Mouse (Mus musculus) common myeloid progenitor, adult 5-6 weeks (primary cell): ENCODE measurements at regions not wholly inside any gene's neighbourhood (a gene's known extent, or its start where the extent isn't known, plus 50 kb on each side); places are given as distances from the start of the nearest gene placed in this dataset.

Experiments
- ATAC-seq: replicated peaks from 2 replicates; pipeline ENCODE4 v1.8.0; 2016; ENCODE audit warnings: low read depth, mild to moderate bottlenecking, moderate TSS enrichment, inconsistent platforms; ENCODE audit not compliant: poor library complexity, severe bottlenecking

DNA sequence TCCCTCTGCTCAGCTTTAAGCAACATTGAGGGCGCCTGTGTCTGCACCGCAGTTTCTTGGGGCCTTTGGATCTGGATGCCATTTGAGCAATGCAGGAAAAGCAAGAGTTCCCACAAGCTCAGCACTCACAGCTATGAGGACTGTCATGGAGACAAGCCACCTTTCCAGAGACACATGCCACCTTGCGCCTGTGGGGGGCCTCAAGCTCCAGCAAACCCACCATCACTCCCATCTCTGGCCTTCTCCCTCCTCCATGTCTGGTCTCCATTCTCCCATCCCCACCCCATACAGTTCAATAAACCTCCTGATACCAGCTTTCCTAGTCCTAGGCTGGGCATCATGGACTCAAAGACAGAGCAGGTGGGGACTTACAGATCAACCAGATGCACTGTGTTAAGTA lies 97.8 kb downstream of the Wdr11 start:
- ATAC-seq = no peak

GRCm38 (mm10) chr7:129690868-129691267 lies 99.2 kb downstream of the Wdr11 start:
- 0 out of 2 replicates have a peak, but pooled peaks have one; percentile 36 for ATAC-seq

DNA sequence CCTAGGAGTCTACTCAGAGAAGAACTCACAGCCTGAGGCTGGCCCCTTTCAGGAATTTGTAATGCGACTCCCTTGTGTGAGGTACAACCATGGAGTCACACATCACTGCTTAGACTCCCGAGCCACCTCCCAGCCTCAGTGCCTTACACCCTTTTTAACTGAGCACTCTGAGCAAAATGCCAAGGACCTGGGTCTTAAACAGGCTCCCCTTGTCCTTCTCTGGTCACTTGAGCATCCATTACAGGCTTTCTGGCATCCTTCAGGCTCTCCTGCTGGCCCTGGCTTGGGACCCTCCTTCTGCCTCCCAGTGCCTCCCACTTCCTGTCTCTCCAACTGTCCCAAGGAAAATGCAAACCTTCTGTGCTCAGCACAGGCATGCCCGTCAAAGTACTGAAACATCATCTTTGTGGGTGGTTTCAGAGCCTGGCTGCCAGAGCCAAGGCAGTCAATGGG lies 100.0 kb downstream of the Wdr11 start:
- ATAC-seq = no peak

DNA sequence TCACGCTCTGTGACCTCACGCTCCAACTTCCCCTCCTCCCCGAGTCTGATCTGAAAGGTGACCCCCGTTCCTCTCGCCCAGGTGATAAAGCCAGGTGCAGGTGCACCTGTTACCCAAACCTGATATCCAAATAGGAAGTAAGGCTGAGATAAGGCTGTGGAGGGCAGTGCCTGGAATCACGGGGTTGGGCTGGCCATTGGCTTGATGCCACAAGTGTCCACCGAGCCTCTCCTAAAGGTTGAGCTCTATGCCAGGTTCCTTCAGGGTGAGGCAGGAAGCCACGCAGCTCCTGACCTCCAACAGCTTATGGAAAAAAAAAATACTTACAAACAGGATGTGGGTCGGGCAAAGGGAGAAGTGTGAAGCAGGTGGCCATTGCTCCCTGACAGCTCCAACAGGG lies 102.0 kb downstream of the Wdr11 start:
- no peak for ATAC-seq

- ATAC-seq = no peak
Observed at GRCm38 (mm10) chr7:129694168-129694567, 102.5 kb downstream of the Wdr11 start.

- no peak for ATAC-seq
Observed at GRCm38 (mm10) chr7:129699931-129700570, 108.4 kb downstream of the Wdr11 start.

DNA sequence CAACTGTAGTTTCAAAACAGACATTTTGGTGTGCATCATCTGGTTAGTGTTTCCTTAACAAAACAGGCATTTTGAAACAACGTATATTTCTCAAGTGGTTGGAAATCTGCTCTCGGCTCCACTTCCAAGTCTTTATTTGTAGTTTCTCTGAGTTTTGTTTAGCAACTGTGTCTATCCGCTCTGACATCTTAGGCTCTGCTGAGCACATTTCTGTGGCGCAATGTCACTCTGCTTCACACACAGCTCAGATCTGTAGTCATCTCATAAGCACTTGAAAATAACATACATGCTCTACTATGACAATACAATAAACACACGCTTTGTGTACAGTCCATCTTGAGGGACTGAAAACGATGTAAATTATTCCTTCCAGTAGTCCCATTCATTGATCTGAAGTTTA lies 135.9 kb downstream of the Wdr11 start:
- no peak for ATAC-seq

- ATAC-seq = no peak
Observed at GRCm38 (mm10) chr7:129729709-129730238, 138.1 kb downstream of the Wdr11 start.

GRCm38 (mm10) chr7:129730785-129731352 lies 139.2 kb downstream of the Wdr11 start:
- ATAC-seq = no peak

- no peak for ATAC-seq
Observed at GRCm38 (mm10) chr7:129742657-129743056, 151.0 kb downstream of the Wdr11 start.

- no peak for ATAC-seq
Observed at GRCm38 (mm10) chr7:129743955-129744666, 152.4 kb downstream of the Wdr11 start.

- 0 out of 2 replicates have a peak, but pooled peaks have one; percentile 8 for ATAC-seq
Observed at GRCm38 (mm10) chr7:129746639-129747038, 155.0 kb downstream of the Wdr11 start.

GRCm38 (mm10) chr7:129750936-129751335 lies 159.3 kb downstream of the Wdr11 start:
- no peak for ATAC-seq

DNA sequence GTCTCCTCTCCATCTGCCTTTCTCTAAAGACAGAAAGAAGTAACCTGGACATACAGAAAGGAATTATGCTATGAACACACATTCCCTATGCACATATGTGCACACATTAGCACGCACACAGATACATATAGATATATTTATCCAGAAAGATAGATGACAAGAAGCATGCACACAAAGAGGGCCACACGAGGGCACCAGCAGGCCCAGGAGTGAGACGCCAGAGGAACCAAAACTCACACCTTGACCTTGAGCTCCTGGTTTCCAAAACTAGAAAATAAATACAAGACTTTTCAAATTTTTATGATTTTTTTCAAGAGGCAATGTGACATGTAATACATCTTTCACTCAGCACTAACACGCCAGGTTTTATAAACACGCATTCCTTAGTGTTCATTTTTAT lies 163.1 kb downstream of the Wdr11 start:
- no peak for ATAC-seq

DNA sequence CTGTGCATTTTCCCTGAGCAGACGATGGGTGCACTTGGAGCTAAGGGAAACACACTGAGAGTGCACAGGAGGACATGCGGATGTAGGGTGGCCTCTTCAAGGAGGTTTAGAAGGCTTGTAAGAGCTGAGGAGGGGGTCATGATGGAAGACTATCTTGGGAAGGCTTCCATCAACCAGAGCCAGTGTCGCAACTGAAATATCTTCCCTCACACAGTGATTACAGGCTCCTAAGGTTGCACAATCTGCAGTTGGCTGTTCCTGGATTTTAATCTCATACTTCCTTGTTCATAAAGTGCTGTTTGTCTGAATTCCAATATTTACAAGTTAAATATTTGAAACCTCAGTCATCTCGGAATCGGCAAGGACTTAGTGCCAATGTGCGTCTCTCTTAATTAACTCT lies 164.5 kb downstream of the Wdr11 start:
- no peak for ATAC-seq

DNA sequence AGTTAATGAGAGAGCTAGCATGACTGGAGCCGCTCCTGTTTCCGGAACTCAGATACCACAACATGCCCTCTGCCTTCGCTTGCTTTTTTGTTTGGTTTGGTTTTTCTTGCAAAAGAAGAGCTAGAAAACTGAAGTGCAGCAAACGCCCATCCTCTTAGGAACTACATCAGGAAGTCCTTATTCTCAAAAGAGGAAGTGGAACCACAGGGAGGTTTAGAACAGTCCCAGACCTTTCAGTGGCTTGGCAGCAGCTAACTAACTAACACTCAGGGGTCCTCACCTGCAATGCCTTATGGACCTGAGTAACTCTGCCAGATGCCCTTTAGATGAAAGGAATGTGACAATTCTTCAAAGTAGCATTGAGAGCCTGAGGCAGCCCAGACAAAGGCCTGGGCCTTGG lies 168.2 kb downstream of the Wdr11 start:
- peak; percentile 83 for ATAC-seq

DNA sequence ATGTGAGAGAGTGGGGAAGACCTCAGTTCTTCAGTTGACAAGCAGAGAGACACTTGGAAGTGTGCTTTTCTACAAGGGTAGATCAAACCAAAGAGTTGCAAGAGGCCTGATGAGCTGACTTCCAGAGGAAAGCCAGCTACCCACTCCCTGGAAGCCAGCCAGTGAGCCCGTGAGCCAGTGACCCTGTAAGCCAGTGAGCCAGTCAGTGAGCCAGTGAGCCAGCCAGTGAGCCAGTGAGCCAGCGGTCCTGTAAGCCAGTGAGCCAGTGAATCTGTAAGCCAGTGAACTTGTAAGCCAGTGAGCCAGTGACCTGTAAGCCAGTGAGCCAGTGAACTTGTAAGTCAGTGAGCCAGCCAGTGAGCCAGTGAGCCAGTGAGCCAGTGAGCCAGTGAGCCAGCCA lies 168.7 kb downstream of the Wdr11 start:
- no peak for ATAC-seq

GRCm38 (mm10) chr7:129763754-129764153 lies 172.1 kb downstream of the Wdr11 start:
- ATAC-seq = no peak

GRCm38 (mm10) chr7:129764456-129764970 lies 172.8 kb downstream of the Wdr11 start:
- ATAC-seq = no peak

DNA sequence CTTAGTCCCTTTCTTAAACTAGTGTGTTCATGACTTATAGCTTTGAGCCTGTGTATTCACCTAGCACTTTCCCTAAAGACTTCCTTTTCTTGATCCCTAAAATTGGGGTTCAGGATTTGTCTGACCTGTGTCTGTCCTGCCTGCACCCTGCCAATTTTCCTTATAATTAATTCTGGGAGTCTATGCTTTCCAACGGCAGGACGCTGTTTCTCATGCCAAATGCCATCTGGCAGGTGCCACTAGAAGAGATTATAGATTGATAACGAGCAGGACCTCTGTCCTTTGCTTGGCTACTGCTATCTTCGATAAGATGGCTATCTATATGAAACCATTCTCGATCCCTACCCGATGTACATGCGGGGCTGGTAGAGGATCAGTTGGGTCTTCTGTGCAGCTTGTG lies 174.0 kb downstream of the Wdr11 start:
- ATAC-seq = no peak
